Mouse (Mus musculus) adrenal gland, postnatal 25 days (tissue): ENCODE data around the gene Pkd1l1. TPM values are rescaled to one million over a fixed set of nuclear protein-coding genes. Genes with fewer than 3 reads are reported as not detected.

Experiments used
- DNase-seq: peaks from one replicate; pipeline ENCODE4 v3.0.0; 2021; ENCODE audit warnings: mixed read lengths
- long read RNA-seq: library from polyadenylated mRNA; stranded (forward); transcript quantifications from one replicate; pipeline ENCODE4 v2.0.0, GENCODE M21; 2021
- total RNA-seq: library from RNA; stranded (reverse); gene quantifications from 2 replicates; pipeline ENCODE4 v1.2.3, GENCODE M21; 2021

Gene Pkd1l1
- 0.06 TPM in 1 of 2 replicates, not detected in the other for total RNA-seq
- long read RNA-seq, result 0 reads

DNA sequence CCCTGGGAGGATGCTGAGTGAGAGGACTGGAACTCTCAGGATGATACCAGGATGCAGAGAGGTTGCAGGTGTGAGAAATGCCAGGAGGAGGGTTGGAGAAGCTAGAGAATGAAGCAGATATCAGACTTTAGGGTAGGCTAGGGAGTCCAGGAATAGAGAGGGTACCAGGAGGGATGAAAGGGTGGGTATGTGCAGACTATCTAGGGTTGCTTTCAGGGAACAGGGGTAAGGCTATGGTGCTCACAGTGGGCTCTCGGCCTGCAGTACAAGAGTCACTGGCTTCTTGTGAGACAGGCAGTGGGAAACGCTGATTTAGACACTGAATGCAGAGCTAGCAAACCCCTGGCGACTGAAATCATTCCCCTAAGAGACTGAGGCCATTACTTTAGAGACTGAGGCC lies at the start of gene Pkd1l1:
Gene Pkd1l1 (minus strand): TSS at position 101 of the 400 bp plus-strand sequence.
- no peak for DNase-seq

DNA sequence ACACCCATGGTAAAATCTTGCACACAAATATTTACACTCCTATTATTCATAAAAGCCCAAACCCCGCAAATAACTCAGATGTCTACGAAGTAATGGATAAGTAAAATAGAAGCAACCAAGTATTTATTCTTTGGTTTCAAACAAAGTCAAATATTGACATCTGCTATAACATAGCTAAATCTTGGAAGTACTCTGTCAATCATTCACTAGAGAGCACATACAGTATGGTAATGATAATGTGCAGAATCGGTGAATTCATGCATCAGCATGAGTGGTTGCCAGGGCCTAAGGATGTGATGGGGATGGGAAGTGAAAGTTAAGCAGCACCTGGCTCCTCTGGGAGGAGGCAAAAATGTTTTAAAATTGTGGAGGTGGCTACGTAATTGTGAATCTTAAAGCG lies 47.1 kb upstream of the Pkd1l1 start:
- no peak for DNase-seq

DNA sequence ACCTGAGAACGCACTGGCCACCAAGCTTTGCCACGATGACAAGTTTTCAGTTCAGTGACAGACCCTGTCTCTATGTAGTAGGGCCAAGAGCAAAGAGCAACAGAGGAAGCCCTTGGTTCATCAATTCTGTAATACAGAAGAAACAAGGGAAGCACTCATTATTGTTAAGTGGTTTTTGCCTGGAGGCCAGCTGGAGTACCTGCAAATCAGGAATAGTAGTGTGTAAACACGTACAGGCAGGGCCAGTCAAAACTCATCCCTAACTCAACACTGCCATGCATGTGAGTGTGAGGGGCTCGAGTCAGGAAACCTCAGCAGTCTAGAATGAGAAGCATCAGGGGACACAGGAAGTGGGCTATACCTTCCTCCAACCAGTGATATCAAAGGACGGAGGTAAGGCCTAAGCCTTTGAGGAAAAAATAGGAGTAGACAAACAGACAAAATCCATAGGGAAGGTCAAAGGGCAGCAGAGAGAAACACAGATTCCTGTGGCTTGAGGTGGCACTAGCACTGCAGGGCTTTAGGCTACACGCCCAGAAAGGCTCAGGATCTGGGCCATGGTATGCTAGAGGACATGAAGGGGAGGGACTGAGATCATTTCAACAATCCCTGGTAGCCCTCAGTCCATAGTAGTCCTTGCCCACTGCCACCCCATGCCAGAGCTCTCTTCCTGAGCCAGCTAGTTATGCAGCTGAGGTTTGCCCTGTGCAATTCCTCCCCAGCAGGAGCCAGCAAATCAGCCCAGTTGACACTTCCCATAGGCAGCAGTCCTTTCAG lies 45.6 kb upstream of the Pkd1l1 start:
- no peak for DNase-seq

DNA sequence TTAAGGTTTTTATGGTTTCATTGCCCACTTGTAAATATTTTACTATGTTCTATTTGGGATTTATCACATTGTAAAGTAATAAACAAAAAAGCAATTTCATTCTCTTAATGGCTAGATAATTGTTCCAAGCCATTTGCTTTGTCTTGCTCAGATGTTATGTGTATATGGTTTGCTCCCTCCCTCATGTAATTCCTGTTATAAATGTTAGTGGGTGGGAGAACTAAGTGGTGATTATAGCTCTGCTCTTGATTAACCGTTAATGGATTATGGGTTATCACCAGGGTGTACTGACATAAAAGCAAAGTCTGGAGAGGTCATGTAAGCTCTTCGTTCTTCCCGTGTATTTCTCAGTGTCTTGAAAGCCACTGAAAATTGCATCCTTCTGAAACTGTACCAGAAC lies 41.7 kb upstream of the Pkd1l1 start:
- no peak for DNase-seq

DNA sequence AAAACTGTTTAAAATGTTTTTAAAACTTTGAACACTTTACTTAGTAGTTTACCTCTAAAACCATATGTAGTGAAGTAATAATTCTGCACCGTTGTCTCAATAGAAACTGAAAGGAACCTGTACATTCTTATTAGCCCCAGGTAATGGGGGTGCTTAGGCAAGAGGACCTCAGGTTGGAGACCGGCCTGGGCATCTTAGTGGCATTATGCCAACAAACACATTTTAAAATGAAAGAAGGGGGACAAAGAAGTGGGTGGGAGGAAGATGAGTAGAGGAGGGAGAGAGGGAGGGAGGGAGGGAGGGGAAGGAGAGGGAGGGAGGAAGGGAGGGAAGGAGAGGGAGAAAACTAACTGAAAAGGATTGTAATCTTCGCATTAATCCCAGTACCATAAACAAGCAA lies 38.3 kb upstream of the Pkd1l1 start:
- no peak for DNase-seq

DNA sequence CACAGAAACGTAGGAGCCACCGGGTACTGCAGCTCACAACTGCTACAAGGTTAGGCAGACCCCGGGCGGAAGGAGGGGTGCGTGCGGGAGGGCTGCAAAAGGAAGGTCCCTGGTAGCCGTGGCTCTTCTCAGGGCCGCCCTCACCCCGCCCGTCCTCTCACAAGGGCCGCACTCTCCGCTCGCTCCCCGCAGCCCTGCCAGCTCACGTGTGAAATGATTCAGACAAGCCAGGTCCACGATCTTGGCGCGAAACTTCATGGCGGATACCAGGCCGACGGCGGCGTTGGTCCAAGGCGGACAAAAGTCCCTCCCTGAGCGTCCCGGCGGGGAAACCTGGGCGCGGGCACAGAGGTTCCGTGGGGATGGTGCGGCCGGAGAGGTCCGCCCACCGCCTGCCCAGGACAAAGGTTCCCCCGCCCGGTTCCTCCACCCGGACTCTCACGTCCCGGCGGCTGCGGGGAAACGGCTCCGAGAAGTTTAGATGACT lies 37.8 kb upstream of the Pkd1l1 start, which contains the start of gene Hus1:
Gene Hus1 (minus strand): TSS at position 339 of the 487 bp plus-strand sequence.
- DNase-seq, result peak; percentile 91

DNA sequence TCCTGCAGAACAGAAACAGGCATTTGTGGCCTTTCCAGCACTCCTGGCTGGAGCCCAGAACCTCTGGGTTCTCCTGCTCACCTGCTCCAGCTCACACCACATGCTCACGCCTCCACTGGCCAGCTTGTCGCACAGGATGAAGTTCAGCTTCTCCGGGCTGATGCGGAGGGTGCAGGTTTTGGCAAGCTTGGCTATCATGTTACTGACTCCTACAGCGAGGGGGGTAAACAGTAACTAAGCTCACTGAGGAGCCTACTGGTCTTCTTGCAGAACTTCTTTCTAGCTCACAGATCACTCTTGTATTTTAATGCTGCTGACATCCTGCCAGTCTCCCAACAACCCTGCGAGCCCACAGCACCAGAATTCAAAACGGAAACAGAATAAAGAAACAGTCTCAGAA lies 37.4 kb upstream of the Pkd1l1 start:
- DNase-seq, result peak; percentile 9

DNA sequence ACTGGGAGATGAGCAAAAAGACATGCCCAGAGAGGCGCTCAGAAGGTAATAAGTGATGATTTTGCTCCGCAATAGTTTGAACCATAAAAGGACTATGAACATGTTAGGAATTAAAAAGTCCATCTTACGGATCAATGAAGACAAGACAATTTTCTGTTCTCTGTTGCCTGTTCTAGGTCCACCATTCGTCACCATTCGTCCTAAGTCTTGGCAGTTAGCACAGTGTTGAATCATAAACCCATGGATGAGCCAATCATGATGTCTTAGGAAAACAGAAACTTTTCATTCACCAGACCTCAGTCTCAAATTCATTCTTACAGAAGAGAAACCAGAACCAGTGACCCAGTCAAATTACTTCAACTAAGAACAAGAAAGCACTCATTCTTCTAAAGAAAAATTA lies 35.7 kb upstream of the Pkd1l1 start:
- DNase-seq, result no peak

DNA sequence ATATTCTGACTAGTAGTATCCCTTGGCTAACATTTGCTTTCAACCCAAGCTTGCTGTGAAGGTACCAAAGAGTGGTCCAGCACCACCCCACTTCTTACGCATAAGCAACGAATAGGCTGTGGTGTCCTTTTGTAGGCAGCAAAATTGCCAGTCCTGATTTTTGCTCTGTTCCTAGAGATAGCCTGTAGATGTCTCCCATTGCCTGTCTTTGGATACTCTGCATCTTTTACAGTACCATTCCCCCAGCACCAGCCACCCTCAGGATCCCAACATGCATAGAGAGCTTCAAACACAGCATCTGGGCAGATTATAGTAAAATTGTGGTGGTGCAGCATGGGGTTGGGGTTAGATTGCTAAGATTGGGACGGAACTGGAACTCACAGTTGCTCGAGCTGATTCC lies 15.0 kb upstream of the Pkd1l1 start:
- DNase-seq, result no peak

DNA sequence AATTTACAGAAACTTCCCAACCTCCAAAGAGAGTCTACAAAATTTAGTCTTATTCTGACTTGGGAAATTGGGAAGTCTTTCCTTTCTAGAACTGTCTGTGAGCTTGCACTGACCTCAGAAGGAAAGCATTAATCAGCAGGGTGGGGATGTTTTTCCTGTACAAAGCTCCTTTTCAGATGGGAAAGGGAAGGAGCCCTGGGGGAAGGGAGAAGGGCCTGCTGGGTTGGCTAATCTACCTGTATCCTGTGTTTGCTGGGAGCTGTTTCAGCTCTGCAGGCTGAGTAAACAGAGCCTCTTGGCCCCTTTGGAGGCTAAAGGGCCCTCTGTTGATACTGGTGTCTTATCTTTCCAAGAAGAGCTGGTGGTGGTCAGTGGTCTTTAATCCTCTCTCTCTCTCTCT lies 13.0 kb upstream of the Pkd1l1 start:
- no peak for DNase-seq

DNA sequence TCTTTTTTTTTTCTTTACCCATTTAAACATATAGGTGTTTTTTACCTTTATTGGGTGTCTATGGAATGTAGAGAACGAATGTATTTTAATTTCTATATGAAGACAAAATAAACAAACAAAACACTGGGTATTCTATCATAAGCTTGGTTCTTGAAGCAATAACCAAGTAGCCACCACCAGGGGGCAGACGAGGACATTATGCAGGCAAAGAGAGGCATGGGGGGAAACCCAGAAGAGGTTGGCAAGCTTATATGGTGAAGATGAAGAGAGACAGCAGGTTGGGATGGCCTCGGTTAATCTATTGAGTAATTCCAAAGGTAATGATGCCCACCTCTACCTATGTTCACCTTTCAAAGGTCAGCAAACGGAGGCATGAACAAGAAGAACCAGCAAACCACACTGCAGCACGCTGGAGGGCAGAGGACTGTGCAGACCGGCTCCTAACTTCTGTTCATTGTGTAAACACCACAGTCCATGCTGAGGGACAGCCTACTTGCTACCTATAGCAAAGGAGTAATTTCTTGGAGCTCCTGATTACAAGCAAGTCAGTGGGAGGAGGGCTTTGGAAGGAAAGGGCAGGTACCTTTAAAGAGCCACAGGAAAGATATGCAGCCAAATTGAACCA lies 10.3 kb upstream of the Pkd1l1 start:
- peak; percentile 85 for DNase-seq

DNA sequence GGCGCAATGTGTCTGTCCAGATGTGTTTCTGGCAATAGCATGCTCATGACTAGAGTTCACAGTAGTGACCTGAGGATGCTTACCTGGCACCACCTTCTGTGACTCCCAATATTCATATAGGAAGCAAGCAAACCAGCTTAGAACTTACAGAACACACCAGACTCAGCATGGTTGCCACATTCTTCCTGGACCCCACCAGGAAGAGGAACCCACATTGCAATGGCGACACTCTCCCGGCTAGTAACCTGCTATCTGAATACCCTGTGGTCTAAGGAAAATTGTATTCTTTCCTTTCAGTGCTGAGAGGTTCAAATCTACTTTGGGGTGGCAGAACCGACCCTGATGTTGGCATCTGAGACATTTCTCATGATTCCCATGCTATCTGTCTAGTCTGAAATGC lies 5.1 kb upstream of the Pkd1l1 start:
- no peak for DNase-seq

DNA sequence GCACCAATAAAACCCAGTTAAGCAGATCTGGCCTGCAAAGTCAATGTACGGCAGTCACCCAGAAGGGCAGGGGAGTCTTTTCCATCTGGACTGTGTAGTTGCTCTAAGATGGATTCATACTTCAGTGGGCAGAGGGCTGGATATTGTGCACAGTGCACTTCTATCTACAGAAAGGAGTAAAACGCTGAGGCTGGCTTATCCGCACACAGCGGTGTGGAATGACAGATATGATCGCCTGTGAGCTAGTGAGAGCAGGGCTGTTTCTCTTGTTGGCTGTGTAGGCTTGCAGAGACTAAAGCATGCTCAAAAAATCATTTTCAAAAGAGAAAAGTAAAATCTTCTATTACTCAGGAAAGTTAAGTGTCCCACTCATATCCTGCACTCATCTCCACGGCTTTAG lies 973 bp downstream of the Pkd1l1 start:
- no peak for DNase-seq

DNA sequence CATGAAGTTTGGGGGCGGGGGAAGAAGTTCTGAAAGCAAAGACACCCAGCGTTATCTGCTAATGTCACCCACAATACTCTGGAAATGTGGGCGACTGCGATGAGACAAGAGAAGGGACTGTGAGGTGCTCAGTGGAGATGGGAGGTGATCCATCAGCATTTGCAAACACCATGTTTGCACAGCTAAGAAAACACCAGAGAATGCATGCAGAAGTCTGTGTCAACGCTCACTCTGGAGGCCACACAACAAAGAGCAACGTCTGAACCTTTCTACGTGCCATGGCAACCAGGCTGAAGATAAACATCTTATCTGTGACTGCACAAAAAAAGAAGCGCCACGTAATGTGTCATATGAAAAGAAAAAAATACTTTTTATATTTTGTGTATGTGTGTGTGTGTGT lies 2.6 kb downstream of the Pkd1l1 start:
- DNase-seq, result no peak

DNA sequence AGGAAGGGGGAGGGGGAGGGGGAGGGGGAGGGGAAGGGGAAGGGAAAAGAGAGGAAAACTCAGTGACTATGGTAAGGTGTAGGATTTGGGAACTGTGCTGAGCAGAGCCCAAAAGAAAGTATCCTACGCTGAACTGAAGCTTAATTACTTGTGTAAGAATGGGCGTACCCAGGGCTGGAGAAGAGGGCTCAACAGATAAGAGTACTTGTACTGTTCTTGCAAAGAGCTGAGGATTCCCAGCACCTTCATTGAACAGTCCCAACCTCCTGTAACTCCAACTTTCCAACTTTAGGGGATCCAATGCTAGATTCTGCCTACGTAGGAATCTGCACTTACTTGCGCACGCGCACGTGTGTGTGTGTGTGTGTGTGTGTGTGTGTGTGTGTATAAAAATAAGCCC lies 5.0 kb downstream of the Pkd1l1 start:
- no peak for DNase-seq

DNA sequence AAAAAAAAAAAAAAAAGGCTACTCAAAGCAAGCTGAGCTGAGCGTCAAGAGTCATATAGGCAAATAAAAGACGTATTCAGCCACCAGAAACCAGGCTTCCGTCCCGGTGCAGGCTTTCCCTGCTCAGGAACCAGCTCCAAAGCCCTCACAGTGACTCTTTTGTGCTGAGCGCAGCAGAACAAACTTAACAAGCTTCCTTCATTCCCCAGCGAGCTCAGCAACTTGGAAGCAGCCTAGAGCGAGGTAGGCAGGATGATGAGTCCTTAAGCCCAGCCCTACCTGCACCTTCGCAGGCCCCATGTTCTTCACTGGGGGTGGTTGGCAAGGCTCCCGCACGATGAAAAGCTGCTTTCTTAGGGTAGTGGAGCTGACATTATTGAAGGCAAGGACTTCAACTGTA lies 14.5 kb downstream of the Pkd1l1 start:
- no peak for DNase-seq

DNA sequence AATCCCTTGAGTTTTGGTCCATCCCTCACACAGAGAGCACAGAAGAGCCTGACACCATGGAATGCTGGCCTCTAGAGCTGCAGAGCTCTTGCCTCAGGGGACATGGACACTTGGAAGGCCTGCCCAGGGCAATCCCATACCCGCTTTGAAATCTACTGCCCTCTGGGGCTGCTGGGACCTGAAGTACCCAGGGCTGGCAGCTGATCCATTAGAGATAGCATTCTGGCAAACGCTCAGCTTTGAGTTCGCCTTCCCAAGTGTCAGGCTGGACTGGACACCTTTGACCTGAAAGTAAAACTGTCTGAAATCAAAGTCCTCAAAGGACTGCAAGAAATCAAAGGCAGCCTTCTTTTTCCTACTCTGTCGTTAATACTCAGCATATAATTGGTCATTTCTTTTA lies 15.0 kb downstream of the Pkd1l1 start:
- no peak for DNase-seq

DNA sequence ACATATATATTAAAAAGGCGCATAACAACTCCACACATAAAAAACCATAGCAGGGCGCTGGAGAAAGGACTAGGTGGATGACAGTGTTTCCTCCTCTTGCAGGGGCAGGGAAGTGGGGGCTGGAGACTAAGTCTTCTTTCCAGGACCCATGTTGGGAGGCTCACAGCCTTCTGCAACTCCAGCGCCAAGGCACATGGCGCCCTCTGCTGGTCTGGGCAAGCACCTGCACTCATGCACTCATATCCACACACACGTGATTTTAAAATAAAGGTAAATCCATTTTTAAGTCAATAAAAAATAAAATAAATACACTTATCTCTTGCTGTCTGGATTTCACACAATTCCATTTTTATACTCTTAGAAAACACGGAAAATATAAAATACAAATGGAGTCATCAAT lies 16.0 kb downstream of the Pkd1l1 start:
- peak; percentile 5 for DNase-seq

DNA sequence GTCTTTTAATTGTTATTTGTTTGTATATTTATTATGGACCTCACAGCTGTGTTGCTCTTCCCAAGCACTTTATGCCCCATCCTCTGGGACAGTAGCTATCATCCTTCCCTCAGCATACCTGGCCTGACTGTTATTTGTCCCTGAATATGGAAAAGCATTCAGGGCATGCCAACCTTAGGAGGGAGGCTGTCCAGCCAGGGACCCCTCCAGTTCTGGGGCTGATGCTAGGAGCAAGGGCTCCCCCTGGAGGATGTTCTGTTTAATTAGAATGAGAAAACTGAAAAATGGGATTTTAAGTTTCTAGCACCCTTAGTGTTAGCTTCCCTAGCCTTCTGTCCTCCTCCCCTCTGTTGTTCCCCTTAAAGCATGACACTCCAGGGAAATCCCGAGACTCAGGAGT lies 17.4 kb downstream of the Pkd1l1 start:
- DNase-seq, result peak; percentile 9

DNA sequence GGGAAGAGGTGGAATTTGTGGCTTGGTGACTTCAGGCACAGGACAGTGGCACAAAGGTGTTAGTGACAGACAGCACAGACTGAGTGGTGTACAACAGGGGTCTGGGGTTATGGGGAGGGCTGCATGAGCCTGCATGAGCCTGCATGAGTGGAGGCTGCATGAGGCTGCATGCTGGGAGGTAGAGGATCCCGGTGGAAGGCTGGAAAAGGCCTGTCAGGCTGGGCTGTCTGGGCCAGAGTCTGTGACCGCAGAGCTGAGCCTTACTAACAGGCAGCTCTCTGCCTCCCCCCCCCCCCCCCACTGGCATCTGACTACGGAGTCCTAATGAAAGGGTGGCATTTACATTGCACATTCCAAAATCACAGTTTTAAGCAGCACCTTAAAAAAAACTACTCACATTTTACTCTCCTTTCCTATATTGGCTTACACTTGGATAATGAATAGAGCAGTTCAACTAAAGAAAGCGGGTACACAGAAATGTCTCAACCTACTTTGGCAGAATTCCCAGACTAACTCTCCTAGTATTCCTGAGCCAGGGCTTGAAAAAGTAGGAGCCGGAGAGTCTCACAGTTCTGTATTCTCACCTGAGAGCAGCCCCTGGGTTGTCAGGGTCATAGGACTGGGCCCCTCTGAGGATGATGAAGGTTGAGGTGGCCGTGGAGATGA lies 23.2 kb downstream of the Pkd1l1 start:
- no peak for DNase-seq

DNA sequence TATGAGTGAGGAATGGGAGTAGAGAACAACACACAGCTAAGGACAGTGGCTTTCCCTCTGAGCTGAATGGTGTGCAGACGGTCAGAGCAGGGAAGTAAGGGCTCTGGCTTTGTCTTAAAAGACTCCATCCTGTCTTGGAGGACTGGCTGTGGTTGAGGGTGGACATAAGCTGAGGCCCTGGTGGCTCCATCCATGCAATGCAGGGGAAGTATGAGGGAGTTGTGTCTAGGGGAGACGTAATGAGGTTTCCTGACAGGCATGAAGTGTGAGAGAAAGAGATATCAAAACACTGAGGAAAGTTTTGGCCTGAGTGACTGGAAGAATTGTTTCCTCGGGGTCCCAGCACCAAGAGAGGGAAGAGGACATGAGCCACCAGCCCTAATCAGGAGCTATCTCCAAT lies 24.2 kb downstream of the Pkd1l1 start:
- no peak for DNase-seq

DNA sequence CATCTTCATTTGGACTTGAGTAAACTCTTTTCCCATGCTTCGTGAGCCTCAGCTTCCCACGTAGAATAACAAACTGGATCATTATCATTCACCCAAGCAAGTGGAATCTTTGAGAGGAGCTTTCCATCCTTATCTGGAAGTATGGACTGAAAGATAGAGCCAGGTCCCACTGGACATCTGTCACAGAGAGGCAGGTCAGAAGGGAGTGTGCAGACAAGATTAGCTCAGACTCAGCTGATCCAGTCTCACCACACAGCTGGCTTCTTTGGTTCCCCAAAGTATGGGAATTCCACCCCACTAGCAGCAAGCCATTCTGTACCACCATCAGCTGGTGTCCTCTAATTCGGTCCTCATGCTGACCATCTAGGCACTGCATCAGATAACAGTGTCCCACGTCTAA lies 29.0 kb downstream of the Pkd1l1 start:
- DNase-seq, result no peak

DNA sequence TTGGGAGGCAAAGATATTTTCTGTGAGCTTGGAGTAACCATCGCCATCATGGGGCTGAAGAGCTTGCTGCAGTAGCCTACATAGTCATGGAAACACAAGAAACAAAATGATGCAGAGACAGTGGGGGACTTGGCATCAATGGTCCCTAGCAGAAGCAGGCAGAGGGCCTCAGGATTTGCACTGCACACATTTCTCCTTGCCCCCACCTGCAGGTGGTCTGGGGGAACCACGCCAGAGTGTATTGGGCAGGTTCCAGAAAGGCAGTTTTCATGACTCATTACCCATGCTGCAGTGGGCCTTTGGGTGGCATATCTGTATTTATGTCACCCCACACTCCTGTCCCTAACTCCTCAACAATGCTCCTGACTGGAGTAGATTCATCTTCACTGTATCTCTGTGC lies 30.6 kb downstream of the Pkd1l1 start:
- DNase-seq, result no peak
